Mouse (Mus musculus) stomach, postnatal 0 days (tissue): ENCODE measurements at regions not wholly inside any gene's neighbourhood (a gene's known extent, or its start where the extent isn't known, plus 50 kb on each side); places are given as distances from the start of the nearest gene placed in this dataset.

Experiments
- CTCF ChIP-seq: IDR thresholded peaks from 2 replicates; pipeline ENCODE4 v1.5.1; 2016; ENCODE audit warnings: antibody characterized with exemption, low read depth, mild to moderate bottlenecking, moderate library complexity
- EP300 ChIP-seq: optimal IDR thresholded peaks from 2 replicates; pipeline ENCODE3; 2016; ENCODE audit warnings: antibody characterized with exemption

- no peak for TF ChIP-seq CTCF
- no peak for TF ChIP-seq EP300
Observed at GRCm38 (mm10) chr13:116201177-116201920, 108.1 kb downstream of the Isl1 start.
